Mouse (Mus musculus): ENCODE results near the gene Slc38a10. TPM values are rescaled to one million over a fixed set of nuclear protein-coding genes. Genes with fewer than 3 reads are reported as not detected.

The Slc38a10 gene
- polyA plus RNA-seq, 1 experiment from 2014 or later = 46.1 TPM

DNA sequence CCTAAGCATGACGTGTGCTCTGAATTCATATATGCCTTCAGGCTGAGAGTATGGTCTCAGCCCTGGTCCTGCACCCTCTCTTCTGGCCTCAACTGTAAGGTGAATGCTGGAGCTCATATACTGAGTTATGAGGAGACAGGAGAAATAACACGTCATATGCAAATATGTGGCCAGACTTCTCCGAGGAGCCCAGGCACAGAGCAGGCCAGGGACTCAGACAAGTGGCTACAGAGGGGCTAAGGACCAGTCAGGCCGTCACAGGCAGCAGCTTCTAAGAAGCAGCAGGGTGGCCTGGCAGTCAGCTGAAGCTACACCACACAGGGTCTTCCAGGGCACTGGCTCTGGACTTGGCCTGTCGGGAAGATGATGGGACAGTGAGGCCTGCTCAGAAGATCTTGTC lies 87.8 kb downstream of the Slc38a10 start:
- DNase-seq (ENCODE audit: low spot score) (no peak), ATAC-seq (ENCODE audit: insufficient number of reproducible peaks, low FRiP score, low TSS enrichment, low read depth) (no peak)
- Histone ChIP-seq H3K27ac (replicated peaks; ENCODE audit: low read depth, low read length) (no peak overlapping the region), H3K4me1 (ENCODE audit: control insufficient read depth, insufficient read depth, low read length) (no peaks in the 10 kb centered on the region), H3K4me3 (ENCODE audit: low read depth, low read length) (no peak overlapping the region), H3K36me3 (ENCODE audit: control insufficient read depth, insufficient read depth, low read length) (peaks cover 7% of the 10 kb centered on the region; the same call in 1 of the 2 replicates), H3K4me2 (ENCODE audit: low read depth, severe bottlenecking) (no peak overlapping the region), H3K9ac (ENCODE audit: low read length) (no peak overlapping the region), H3K9me3 (ENCODE audit: control insufficient read depth, low read length) (no peaks in the 10 kb centered on the region), H3K27me3 (ENCODE audit: control insufficient read depth, insufficient read depth, low read length) (no peaks in the 10 kb centered on the region)
- 93% methylated on average over 5 of the region's 5 CpGs for WGBS

DNA sequence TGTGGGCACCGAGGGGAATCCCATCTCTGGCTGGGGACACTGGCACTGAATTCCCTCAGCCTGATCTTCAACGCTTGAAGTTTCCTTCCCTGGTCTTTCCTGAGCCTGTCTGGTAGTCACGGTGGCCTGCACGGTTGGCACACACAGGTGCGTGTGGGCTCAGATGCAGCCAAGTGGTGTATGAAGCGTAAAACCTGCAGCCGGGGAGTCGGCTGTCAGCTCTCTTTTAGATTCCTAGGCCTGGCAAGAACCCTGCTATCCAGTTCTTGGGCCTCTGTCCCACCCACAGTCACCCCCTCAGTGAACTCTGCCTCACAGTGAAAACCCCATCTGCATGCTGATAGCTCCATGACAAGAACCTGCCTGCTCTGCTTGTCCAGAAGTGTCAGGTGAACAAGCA lies 90.5 kb downstream of the Slc38a10 start:
- Histone ChIP-seq H3K4me3 (ENCODE audit: low read depth, low read length) (no peak overlapping the region), H3K27me3 (ENCODE audit: control insufficient read depth, insufficient read depth, low read length) (no peaks in the 10 kb centered on the region), H3K36me3 (ENCODE audit: control insufficient read depth, insufficient read depth, low read length) (peaks cover 5% of the 10 kb centered on the region; the same call in 1 of the 2 replicates), H3K27ac (replicated peaks; ENCODE audit: low read depth, low read length) (no peak overlapping the region), H3K9me3 (ENCODE audit: control insufficient read depth, low read length) (no peaks in the 10 kb centered on the region), H3K4me2 (ENCODE audit: low read depth, severe bottlenecking) (no peak overlapping the region), H3K4me1 (ENCODE audit: control insufficient read depth, insufficient read depth, low read length) (no peaks in the 10 kb centered on the region), H3K9ac (ENCODE audit: low read length) (no peak overlapping the region)
- DNase-seq (ENCODE audit: low spot score) = no peak
- 88% methylated on average over 8 of the region's 8 CpGs for WGBS
- ATAC-seq (ENCODE audit: insufficient number of reproducible peaks, low FRiP score, low TSS enrichment, low read depth) = no peak

DNA sequence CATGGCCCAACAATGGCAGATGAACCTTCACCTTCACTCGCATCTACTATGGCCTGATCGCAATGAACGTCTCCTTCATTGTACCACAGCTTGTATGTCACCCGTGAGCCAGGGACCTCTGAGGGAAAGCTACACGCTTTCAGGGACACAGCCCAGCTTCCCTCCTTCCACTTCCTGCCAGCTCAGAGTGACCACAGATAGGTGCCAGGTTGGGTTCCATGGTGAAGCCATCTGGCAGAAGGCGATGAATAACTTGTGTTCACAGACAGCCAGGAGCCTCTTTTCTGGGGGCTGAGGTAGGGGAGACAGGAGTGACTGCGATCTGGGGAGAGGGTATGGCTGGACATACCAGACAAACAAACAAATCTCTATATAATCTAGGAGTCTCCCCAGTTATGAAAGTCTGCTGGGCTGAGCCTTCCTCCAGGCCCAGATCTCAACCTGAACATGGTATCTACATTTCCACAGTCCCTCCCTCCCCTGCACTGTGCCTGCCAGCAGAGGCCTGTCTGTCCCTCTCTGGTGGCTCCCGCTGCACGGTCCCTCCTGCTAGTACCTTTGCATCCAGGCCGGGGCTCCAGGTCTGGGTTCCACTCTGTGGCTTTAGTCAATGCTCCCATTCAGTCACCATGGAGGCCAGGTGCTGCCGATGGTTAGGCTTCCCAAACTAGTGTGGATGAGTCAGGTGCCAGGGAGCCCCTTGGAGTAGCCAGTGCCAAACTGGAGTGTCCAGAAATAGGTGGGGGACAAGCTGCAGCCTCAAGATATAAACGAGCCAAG lies 95.0 kb downstream of the Slc38a10 start:
- WGBS = 87% methylated on average over 12 of the region's 12 CpGs
- ATAC-seq (ENCODE audit: insufficient number of reproducible peaks, low FRiP score, low TSS enrichment, low read depth) (no peak), DNase-seq (ENCODE audit: low spot score) (no peak)
- H3K9me3 ChIP-seq (ENCODE audit: control insufficient read depth, low read length) = no peaks in the 10 kb centered on the region
- H3K4me2 ChIP-seq (ENCODE audit: low read depth, severe bottlenecking) = no peak overlapping the region
- no peak overlapping the region for H3K9ac ChIP-seq (ENCODE audit: low read length)
- no peaks in the 10 kb centered on the region for H3K36me3 ChIP-seq (ENCODE audit: control insufficient read depth, insufficient read depth, low read length)
- no peak overlapping the region for H3K27ac ChIP-seq (replicated peaks; ENCODE audit: low read depth, low read length)
- no peak overlapping the region for H3K4me3 ChIP-seq (ENCODE audit: low read depth, low read length)
- no peaks in the 10 kb centered on the region for H3K4me1 ChIP-seq (ENCODE audit: control insufficient read depth, insufficient read depth, low read length)
- no peaks in the 10 kb centered on the region for H3K27me3 ChIP-seq (ENCODE audit: control insufficient read depth, insufficient read depth, low read length)

Small RNA genes lying within 50 kb of the gene (microRNA-seq; reads per million reads assigned to microRNA genes)
- not detected for gene Gm25948

Other genes with a start within 250 kb of the Slc38a10 start
- 101 and 109 TPM in 2 replicates for gene Chmp6, start 237.9 kb downstream of the Slc38a10 start, polyA plus RNA-seq (2014; fragmentation: Nextera tagmentation; extraction: Ambion mirVana)
- gene Baiap2, start 208.6 kb downstream of the Slc38a10 start, polyA plus RNA-seq (2014; fragmentation: Nextera tagmentation; extraction: Ambion mirVana) = 14.8 and 17.7 TPM in 2 replicates
- gene Aatk, start 104.2 kb downstream of the Slc38a10 start, polyA plus RNA-seq (2014; fragmentation: Nextera tagmentation; extraction: Ambion mirVana) = 1.5 and 1.8 TPM in 2 replicates
- 30.5 and 33.7 TPM in 2 replicates for gene Cep131, start 64.5 kb downstream of the Slc38a10 start, polyA plus RNA-seq (2014; fragmentation: Nextera tagmentation; extraction: Ambion mirVana)
- gene Tepsin, start 52.6 kb downstream of the Slc38a10 start, polyA plus RNA-seq (2014; fragmentation: Nextera tagmentation; extraction: Ambion mirVana) = 16.9 and 18.6 TPM in 2 replicates
- 71.3 and 71.4 TPM in 2 replicates for gene Ndufaf8, start 52.4 kb downstream of the Slc38a10 start, polyA plus RNA-seq (2014; fragmentation: Nextera tagmentation; extraction: Ambion mirVana)
- gene Bahcc1, start 81.6 kb upstream of the Slc38a10 start, polyA plus RNA-seq (2014; fragmentation: Nextera tagmentation; extraction: Ambion mirVana) = 24.9 and 27.6 TPM in 2 replicates
- gene Actg1, start 197.2 kb upstream of the Slc38a10 start, polyA plus RNA-seq (2014; fragmentation: Nextera tagmentation; extraction: Ambion mirVana) = 2,996 and 3,123 TPM in 2 replicates
- 0.21 and 0.47 TPM in 2 replicates for gene Fscn2, start 210.2 kb upstream of the Slc38a10 start, polyA plus RNA-seq (2014; fragmentation: Nextera tagmentation; extraction: Ambion mirVana)
- 30.4 and 33.1 TPM in 2 replicates for gene Faap100, start 227.4 kb upstream of the Slc38a10 start, polyA plus RNA-seq (2014; fragmentation: Nextera tagmentation; extraction: Ambion mirVana)